Mouse (Mus musculus) ZHBTc4 (cell line): Measurements from ENCODE around the gene Gm21425.
"Not testable (repeated sequence)": the region's sequence is repeated elsewhere in the genome, so short reads cannot be mapped to it uniquely, and the experiment has no call there.

ENCODE experiments used
- DNase-seq: peaks from one replicate; pipeline ENCODE4 v3.0.0-alpha.2; 2011; ENCODE audit warnings: low read depth, low spot score

Gene Gm21425

DNA sequence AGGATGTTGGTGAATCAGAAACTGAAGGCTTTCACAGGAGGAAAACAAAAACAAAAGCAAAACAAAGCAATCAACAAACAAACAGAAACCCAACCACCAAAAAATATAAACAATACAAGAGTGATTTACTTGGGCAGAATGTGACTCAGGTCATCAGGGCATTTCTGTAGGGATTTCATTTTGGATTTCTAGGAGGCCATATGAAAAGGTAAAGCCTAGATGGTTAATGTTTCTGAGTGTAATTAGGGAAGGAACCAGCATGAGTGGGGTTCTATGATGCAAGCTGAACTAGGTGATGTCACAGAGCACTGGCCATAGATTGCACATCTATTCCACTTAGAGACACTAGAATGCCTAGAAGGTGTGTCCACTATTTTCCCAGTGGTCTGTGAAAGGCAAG lies at the start of gene Gm21425:
Gene Gm21425, plus strand, starts transcription at position 301 of the 400 bp plus-strand sequence.
- DNase-seq = not testable (repeated sequence)

DNA sequence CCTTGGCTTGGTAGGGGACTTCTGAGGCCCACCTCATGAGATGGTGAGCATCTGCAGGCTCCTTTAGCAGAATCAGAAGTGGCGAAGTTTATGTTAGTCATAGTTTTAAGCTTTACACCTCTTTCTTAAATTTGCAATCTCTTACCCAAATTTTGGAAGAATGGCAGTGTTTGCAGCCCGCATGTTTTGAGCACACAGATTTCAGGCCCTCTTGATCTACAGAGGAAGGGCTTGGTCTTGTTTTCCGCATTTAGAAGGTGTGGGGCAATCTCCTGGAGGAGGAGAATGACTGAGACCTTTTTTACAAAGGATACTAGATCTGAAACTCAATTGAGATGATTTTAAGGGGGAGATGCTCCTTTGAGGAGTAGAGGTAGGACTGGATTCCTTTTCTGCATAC lies 28.4 kb upstream of the Gm21425 start, which contains the start of gene Gm21891:
Gene Gm21891, minus strand, starts transcription at position 101 of the 400 bp plus-strand sequence.
- DNase-seq = not testable (repeated sequence)
